Mouse (Mus musculus) gastrocnemius, postnatal 14 days (tissue): Measurements from ENCODE around the gene Polk. TPM values are rescaled to one million over a fixed set of nuclear protein-coding genes. Genes with fewer than 3 reads are reported as not detected.

ENCODE experiments used
- DNase-seq: peaks from one replicate; pipeline ENCODE4 v3.0.0; 2021; ENCODE audit warnings: mixed read lengths
- intact Hi-C: fragments of 180-260 bp; cut with DNase I; formaldehyde crosslinking; loops from one replicate; pipeline ENCODE4 v1.15.1; 2025; ENCODE audit warnings: low total_unique reads
- total RNA-seq, 2 experiments: library from RNA; stranded (reverse); gene quantifications; 2 replicates each; pipeline ENCODE4 v1.2.3; 2021

Polk gene
- total RNA-seq, 2 experiments from 2014 or later, result 3.3 to 4.0 TPM

DNA sequence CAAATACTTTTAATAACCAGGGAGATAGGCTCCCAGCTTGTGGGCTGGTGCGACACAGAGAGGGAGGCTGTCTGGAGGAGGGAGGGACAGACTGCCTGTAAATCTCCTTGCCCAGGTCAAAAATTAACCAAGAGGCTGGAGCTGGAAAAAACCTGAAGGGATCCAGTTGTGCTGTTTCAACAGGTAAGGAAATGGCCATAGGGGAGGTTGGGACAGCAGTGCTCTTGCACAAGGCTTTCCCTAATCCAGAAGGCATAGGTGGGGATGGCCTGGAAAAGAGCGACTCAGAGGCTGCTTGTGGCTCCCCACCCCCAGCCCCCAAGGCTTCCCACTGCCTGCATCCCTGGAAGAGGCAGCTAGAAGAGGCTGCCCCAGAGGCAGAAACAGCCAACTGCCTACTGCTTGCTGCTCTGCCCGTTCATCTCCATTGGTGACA is 110.0 kb downstream of the Polk start:
- intact Hi-C loops, result loop anchor here (2.0 kb wide), 1 partner anchor 160 kb away; no protein-coding TSS in a partner anchor
- DNase-seq, result no peak

DNA sequence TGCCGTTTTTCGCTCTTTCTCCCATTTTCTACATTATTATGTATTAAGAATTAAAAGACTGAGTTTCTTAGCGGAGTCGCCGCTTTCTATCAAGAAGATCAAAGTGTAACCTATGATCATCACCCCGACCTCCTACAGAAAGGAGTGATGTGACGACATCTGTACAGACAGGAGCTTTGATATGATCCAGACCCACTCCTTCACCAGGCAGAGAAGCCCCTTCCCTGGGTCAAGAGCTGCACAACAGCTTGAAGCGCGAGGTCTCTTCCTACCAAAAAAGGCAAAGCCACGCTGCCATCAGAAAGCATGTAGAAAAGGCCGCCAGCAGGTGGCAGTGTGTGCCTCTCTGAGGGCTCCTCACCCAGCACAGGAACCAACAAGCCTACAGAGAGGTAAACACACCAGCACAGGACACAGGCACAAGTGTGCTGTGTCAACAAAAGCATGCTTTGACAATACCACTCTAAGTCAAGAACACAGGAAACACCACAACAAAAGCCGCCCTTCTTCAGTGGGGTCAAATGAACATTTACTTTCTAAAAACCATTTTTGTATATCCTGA is 110.7 kb downstream of the Polk start:
- intact Hi-C loops, result loop anchor here (2.0 kb wide), 1 partner anchor 161 kb away; no protein-coding TSS in a partner anchor
- peak; percentile 87 for DNase-seq

Other genes with a start within 250 kb of the Polk start
- 1 to 10 TPM; 6.7 to 7.9 TPM for gene Poc5, start 154.3 kb downstream of the Polk start, total RNA-seq
- under 1 TPM; 0.22 to 0.45 TPM for gene Ankdd1b, start 71.4 kb downstream of the Polk start, total RNA-seq
- not detected for gene Gm17622, start 51.8 kb downstream of the Polk start, total RNA-seq
- gene Col4a3bp, start within 50 bp of the Polk start, total RNA-seq, result 10 to 100 TPM; 25.5 to 28.8 TPM
- 10 to 100 TPM in 1 of 2 experiments, 1 to 10 TPM in 1; 8.3 to 16.5 TPM for gene Hmgcr, start 128.4 kb upstream of the Polk start, total RNA-seq
- not detected for gene Ankrd31, start 205.7 kb upstream of the Polk start, total RNA-seq